Mouse (Mus musculus): ENCODE measurements around the gene Psma3. TPM values are rescaled to one million over a fixed set of nuclear protein-coding genes. Genes with fewer than 3 reads are reported as not detected.
"Not testable (repeated sequence)": the region's sequence is repeated elsewhere in the genome, so short reads cannot be mapped to it uniquely, and the experiment has no call there.

The Psma3 gene
- total RNA-seq, 2 experiments from 2014 or later: 326 to 347 TPM

DNA sequence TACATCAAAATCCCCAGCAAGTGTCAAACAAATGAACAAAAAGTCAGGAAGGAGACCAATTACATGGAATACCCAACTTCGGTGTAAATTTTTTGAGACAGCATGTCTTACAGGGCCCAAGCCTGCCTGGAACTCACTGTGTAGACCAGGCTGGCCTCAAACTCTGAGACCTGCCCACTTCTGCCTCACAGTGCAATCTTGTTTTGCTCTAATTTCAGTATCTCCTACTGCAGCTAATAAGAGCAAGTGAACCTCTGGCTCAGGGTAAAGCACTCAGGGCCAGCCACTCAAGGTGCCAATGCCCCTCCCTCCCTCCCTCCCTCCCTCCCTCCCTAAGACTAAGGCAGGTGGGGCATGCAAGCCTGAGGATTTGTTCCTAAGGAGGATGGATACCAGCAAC lies 25.9 kb downstream of the Psma3 start:
- no peak for DNase-seq

DNA sequence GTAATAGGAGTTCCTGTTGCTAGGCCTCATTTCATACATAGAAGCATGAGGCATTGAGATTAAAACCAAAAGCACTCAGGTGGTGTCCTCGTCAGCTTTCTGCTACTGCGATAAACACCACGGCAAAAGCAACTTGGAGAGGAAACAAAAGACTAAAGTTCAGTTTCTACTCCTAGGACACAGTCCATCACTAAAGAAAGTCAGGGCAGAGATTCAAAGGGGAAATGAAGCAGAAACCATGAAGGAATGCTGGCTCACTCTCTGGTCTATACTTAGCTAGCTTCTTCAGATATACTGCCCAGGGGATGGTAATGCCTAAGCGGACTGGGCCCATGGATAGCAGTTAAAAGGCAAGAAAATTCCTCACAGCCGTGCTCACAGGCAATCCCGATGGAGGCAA lies 27.0 kb downstream of the Psma3 start:
- no peak for DNase-seq

DNA sequence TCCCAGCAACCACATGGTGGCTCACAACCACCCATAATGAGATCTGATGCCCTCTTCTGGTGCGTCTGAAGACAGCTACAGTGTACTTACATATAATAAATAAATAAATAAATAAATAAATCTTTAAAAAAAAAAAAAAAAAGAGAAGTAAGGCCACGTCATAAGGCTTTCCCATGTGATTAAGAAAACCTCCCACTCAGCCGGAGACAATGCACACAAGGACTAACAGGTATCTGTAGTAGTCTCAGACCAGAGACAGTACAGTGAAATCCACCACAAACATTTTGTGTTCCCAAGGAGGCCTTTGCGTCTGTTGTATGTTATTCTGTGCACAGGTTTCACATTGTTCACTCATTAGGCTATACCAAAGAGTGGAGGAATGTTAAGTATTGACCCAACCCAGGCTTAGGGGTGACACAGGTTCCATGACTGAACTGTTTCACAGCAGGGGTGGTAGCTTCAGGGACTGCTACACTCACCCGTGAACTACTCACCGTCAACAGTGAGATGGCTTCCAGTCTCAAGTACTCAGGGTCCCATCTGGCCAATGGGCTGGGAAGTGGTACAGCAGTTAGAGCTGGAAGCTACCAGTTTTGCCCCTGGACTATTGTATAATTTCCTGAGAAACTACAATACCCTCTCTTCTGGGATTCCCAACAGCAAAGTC lies 29.5 kb downstream of the Psma3 start:
- no peak for DNase-seq

DNA sequence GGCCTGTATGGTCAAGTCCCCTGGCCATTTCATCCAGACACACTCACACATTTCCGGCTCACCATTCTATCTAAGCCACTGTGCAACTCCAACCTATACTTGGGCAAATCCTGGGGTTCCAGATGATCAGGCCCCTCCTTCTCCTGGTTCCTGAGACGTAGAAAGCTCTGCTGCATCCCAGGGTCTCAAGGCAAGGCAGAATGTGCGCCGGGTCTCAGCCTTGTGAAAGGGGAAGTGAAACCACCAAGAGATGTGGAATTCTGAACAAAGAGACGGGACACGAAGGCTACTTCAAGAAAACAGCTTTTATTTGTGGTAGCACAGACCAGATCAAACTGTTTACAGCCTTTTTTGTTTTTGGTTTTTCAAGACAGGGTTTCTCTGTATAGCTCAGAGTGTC lies 31.7 kb downstream of the Psma3 start:
- DNase-seq: no peak

DNA sequence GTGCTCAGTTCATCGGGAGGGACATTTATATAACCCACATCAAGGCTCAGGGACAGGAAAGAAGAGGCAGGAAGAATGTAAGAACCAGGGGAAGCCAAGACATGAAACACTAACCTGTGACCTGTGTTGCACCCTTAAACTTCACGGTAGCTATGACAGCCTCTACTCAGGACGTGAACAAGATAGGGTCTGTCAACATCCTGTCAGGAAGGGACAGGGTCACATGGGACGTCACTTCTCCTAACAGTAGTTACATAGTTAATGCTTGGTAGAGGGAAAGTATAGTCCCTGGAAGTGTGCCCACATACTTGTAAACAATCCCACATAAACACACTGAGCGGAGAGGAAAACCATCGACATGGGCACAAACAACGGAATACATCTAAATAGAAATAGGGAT lies 32.5 kb downstream of the Psma3 start:
- DNase-seq: no peak

DNA sequence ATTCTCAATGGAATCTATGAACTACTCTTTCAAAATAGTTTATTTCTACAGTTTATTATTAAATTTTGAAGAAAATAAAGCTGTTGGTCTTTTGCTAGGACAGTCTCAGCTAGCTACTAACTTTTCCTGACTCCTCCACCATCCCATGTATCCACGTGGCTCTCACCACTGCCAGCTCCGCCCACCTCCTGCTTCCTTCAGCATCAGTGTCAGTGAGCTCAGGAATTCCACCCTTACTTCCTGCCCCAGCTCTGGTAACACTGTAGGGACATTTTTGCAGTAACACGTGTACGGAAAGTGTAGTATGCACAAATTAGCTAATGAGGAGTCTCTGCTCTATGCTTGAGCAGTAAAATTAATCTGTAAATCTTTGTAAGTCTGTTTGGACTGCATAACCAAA lies 35.3 kb downstream of the Psma3 start:
- no peak for DNase-seq

DNA sequence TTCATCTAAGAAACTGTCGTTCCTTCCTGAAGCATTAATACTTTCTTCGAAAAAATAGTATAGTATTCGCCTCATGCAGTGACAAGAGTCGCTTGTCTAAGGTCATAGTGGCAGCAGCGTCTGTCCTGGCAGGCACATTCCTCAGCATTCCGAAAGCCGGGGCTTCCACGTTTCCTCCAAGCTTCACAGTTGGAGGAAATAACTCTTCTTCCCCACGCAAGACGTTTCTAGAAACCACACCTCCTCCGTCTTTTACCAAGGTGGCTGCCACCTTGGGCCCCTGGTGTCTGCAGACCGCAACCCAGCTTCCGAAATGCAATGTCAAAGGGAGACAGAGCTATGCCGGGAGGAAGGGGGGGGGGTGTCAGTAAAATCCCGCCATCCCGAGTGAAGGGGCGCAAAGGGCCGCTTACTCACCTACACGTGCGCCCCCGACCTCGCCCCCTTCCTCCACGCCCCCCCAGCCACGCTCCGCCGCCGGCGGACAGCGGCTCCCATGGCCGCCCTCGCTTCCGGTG lies 40.5 kb downstream of the Psma3 start:
- no peak for DNase-seq

DNA sequence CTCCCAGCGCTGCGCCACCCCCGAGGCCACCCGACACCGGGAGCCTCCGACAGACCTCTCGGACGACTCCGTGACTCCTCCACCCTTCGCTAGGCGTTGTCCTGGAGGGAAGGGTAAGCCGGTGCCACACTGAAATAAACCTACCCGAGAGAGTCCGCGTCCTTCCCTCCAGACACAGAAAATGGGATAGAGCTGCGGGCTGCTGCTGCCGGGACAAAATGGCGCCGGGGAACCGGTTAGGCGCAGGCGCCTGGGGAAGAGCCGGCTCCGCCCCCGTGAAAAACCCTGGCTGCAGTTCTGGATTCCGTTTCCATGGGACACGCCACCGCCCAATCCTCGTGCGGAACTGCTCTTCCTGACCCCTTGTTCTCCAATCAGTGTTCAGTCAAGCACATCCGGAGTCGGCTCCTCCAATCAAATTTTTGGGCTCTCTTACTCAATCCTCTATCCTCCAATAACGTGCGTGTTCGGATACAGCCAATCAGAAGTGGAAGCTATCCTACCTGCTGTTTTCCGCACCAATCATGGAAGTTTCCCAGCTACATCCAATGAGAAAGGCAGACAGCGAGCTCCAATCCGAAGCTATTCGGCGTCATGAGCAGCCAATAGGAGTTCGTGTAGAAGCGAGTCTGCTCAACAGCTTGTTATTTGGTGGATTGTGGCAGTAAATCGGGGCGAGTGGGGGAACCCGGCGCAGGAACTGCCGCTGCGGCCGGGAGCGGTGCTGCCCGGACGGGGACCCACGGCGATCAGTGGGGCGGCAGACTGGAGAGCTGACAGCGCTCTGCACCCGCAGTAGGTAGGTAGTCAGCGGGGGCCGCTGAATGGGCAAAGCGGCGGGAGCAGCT lies 41.2 kb downstream of the Psma3 start, which contains the start of gene Arid4a:
Arid4a (plus strand) TSS at position 628 of the 848 bp plus-strand sequence.
- DNase-seq: peak; percentile 98

DNA sequence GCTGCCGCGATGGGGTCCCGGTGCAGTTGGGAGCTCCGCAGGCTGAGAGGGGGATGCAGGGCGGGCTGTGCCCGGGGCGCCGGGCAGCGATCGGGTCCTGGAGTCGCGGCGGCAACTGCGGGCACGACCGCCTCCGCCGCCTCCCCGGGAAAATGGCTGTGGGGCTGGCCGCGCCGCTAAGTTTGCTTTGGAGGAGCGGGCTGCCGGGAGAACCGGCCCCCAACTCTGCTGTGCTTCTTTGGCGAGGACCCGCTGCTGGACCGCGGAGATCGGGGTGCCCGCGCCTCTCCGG lies 41.7 kb downstream of the Psma3 start:
- DNase-seq: no peak

DNA sequence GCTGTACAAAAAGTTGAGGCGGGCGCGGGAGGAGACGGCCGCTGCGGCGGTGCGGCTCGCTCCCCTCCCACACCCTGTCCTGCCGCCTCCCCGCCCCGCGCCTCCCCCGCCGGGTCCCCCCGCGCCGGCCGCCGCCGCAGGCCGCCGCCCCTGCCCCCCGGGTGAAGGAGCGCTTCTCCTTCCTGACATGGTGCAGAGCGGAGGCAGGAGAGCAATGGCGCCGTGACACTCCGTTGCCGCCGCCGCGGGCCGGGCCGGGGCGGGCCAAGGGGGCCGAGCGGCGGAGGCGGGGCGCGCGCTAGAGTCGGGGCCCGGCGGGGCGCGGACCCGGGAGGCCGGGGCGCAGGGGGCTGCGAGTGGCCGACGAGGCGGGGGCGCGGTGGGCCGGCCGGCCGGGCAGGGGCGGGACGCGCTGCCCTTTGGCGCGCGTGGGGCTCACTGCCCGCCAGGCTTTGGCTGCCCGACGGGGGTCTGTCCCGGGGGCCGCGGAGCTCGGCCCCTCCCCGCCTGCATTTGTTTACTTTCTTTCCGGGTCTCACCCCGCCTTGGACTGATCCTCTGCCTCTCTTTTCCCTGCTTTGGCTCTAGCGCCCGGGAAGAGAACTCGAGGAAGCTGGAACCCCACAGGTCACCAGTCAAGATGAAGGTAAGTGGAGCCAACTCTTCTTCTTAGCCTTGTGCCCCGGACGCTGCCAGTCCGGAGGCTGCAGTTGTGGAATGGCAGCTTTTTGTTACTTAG lies 42.3 kb downstream of the Psma3 start:
- DNase-seq: peak; percentile 36

DNA sequence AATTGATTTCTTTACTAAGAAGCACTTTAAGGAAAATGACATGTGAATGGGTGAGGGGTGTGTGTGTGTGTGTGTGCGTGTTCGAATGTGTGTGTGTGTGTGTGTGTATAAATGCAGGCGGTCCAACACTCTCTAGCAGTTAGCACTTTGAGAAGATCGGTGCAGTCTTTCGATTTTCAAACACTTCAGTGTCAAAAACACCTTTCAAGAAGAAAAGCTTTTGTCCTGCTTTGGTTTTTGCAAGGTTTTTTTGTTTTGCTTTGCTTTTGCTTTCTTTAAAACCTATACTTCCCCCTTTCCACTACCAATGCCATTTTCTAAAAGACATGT lies 42.8 kb downstream of the Psma3 start:
- no peak for DNase-seq

DNA sequence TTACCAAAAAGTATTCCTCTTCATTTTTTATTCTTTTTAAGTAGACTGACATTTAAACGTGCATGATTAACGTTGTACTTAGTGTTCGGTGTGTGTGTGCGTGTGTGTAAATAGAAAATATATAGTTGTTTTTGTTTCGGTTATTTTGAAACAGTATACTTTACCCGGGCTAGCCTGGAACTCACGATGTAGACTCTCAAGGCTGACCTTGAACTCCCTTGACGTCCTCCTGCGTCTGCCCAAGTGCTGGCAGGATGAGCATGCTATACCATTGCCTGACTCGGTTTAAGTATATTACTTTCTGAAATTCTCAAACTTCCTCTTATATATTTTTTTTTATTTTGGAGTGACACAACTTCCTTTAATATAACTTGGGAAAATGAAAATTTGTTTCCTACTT lies 43.4 kb downstream of the Psma3 start:
- no peak for DNase-seq

DNA sequence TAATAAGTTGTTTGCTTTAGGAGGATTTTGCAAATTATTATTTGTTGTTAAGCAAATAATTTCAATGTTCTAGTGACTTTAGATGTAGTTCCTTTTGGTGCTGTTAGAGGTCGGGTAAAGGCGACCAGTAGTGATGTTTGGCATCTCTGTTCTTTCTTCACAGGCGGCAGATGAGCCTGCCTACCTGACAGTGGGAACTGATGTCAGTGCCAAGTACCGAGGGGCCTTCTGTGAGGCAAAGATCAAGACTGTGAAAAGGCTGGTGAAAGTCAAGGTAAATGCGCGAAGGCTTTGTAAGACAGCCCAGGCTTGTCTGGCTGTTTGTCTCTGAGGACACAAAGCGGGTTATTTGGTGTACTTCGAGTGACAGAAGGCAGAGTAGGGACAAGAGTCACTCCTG lies 44.8 kb downstream of the Psma3 start:
- DNase-seq: no peak

DNA sequence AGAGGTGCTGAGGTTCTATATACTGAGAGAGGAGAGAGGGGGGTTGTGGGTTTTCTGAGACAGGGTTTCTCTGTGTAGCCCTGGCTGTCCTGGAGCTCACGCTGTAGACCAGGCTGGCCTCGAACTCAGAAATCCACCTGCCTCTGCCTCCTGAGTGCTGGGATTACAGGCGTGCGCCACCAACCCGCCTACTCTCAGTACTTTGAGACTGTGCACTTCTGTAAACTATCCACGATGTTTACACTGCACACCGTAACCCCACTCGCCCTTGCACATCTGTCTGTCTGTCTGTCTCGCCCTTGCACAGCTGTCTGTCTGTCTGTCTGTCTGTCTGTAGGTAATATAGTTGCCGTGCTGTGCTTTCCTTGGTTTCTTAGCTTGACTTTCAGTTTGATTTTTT lies 50.0 kb downstream of the Psma3 start:
- no peak for DNase-seq

DNA sequence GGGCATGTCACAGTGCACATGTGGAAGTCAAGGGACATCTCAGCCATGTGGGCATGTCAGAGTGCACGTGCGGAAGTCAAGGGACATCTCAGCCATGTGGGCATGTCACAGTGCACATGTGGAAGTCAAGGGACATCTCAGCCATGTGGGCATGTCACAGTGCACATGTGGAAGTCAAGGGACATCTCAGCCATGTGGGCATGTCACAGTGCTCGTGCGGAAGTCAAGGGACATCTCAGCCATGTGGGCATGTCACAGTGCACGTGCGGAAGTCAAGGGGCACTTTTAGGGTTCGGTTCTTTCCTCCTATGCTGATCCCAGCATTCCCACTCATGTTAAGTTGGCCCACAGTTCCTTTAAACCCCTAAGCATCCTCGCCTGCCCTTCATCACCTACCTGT lies 53.8 kb downstream of the Psma3 start:
- not testable (repeated sequence) for DNase-seq

DNA sequence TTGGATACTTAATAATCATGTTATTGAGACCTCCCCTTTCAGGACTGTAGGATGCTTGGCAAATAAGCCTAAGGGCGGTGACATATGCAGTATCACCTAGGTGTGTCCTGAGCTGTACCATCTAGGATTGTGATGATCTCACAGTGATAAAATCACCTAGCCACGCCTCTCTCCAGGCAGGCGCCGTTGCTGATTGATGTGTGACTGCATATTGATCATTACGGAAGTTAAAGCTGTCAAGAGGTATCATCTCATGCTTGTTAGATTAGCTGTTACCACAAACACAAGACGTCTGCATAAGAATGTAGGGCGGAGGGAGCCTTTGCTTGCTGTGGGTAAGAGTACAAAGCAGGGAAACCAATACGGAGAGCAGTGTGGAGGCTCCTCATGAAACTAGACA lies 55.8 kb downstream of the Psma3 start:
- DNase-seq: no peak

DNA sequence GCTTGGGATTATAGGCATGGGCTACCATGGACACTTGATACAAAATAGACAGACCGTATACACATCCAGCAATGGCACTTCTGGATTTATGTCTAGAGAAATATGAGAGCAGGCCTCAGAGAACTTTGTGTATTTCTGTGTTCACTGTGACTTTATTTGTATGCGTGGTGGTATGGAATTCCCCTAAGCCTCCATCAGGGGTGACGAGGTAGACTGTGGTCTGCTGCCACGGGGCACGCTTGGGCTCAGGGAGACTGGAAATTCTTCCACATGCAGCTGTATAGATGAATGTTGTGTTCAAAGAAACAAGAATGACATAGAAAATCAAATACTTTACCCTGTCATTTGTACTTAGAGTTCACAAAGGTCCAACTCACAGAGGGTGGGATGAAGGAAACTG lies 56.3 kb downstream of the Psma3 start:
- no peak for DNase-seq

DNA sequence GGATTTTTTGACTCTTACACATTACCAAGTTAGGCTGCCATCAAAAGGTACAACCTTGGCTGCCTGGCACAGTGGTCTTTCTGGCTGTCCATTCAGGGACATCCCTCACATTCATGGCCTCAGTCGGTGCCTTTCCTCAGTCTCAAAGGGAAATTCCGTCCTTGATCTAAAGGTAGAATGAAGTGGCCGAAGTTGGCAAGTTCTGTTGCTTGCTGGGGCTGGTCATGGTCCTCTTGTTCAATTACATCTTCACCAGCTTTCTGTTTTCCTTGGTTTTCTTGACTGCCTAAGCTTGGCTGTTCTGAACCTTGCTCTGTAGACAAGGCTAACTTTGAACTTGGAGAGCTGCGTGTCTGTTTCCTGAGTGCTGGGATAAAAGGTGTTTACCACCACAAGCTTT lies 61.4 kb downstream of the Psma3 start:
- DNase-seq: no peak

DNA sequence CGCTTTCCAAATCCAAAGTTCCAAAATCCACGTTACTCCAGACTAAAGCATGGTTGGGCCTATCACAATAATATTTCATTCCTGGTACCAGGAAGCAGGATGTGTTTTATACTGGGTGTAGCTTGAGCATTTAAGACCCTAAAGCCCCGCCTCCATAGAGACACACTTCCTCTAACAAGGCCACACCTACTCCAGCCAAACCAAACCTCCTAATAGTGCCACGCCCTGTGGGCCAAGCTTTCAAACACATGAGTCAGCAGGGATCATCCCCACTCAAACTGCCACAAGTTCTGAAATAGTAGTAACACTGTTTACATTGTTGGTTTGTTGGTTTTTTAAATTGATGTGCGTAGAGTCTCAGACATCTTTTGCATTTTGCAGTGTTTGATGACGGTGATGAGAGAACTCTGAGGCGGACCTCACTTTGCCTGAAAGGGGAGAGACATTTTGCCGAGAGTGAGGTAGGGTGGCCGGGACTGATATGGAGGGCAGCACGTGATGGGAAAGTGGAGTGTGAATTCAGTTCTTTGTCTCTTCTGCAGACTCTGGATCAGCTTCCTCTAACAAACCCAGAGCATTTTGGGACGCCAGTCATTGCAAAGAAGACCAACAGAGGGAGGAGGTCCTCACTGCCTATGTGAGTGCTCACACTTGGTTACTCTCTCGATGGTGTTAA lies 62.4 kb downstream of the Psma3 start:
- no peak for DNase-seq

DNA sequence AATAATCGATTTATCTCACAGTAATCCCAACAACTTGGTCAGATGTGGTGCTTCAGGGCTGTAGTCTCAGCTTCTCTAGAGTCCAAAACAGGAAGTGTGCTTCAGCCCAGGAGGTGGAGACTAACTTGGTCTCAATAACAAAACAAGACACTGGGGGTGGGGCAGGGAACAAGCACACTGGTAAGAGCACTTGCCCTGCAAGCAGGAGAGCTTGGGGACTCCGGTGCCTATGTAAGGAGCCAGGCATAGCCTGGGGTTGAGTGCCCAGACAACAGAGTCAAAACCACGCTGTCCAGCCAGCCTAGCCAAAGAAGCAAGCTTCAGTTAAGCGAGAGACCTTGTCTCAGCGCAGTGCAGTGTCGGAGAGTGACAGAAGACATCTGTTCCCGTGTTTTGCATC lies 66.0 kb downstream of the Psma3 start:
- DNase-seq: peak; percentile 38

DNA sequence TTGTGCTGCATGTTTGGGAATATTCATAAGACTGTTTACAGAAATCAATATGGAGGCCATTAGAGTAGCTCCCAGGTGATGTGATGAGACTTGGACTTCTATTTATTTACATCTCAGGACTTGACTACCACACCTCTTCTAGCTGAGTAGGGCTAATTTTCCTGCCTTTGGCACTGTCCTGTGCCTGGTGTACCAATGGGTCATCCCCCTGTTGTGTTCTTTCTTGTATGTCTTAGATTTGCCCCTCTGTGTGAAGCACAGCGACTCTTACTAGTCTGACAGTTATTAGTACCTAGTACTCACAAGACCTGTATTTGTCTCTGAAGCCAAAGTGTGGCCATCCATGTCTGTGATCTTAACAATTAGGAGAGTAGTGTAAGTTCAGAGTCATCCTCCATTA lies 68.0 kb downstream of the Psma3 start:
- DNase-seq: no peak

DNA sequence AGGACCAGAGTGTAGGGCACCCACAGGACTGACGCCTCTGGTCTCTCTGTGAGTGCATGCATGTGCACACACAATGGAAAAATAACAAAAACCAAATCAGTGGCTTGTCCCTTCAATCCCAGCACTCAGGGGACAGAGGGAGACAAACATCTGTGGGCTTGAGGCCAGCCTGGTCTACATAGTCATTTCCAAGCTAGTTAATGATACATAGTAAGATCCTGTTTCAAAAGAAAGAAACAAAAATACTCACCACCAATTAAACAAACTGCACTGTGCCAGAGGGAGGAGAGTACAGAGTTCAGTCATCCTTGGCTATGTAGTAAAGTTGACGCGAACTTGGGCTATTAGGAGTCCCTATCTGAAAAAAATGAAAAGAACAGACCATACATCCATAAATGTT lies 69.2 kb downstream of the Psma3 start:
- DNase-seq: no peak

DNA sequence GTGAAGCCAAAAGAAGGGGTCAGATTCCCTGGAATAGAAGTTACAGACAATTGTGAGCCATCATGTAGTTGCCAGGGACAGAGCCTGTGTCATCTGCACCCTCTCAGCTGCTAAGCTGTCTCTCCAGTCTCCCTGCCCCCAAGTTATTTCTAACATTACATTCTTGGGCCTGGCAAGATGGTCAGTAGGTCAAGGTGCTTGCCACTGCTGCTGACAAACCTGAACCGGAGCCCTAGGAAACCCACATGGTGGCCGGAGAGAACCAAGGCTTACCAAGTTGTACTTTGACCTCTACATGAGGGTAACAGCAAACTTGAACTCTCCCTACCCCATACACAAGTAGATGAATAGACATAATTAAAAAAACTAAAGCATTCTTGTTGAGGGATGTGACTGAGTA lies 70.1 kb downstream of the Psma3 start:
- DNase-seq: no peak

All from gastrocnemius, postnatal 25 days (tissue).